Mouse (Mus musculus) adipose tissue, adult 10 weeks (tissue): Measurements from ENCODE around the gene Olfr571. TPM values are rescaled to one million over a fixed set of nuclear protein-coding genes. Genes with fewer than 3 reads are reported as not detected.

ENCODE experiments used
- polyA plus RNA-seq: library from polyadenylated mRNA; stranded (reverse); fragments of 350-450 nt; fragmentation: Illumina TruSeq; extraction: RNeasy Lipid Tissue Mini Kit (QIAGEN cat#74804); gene quantifications from one replicate; pipeline ENCODE4 v1.2.3, GENCODE M21; 2014; ENCODE audit warnings: low read depth, low replicate concordance

Gene Olfr571
- polyA plus RNA-seq: not detected

DNA sequence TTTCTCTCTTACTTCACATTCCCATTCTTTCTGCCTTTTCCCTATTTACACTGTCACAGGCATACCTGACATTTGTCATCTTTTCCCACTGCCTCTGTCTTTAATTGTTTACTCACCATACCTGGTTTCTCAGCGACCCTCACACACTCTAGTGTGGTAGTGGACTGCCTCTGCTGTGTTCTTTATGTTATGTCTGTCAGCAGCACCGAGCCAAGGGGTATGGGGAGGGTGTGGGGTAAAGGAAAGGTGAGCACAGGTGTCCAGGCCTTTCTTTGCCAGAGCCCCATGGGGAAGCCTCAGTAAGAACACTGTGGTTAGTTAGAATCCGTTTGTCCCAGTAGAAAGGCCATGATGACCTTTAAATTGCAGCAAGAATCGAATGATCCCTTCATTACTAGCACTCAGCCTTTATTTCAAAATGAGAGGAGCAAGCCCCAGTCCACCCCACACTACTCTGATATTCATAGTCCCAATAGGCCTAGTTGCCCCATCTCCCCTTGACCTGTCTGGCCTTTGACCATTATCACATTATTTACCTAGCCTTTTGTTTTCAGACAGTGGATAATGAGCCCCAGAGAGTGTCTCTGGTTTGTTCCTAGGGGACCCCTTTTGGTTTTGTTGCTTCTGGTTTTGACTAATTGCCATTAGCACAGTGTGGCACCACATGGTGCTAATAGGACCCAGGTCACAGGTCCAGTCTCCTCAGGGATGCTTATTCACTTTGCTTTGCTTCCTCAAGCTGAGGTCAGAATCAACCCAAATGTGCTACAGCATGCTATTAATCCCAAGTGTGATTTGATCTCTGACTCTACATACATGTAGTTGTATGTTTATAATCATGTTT lies at the start of gene Olfr571:
Olfr571 (minus strand) TSS at position 505 of the 844 bp plus-strand sequence.

DNA sequence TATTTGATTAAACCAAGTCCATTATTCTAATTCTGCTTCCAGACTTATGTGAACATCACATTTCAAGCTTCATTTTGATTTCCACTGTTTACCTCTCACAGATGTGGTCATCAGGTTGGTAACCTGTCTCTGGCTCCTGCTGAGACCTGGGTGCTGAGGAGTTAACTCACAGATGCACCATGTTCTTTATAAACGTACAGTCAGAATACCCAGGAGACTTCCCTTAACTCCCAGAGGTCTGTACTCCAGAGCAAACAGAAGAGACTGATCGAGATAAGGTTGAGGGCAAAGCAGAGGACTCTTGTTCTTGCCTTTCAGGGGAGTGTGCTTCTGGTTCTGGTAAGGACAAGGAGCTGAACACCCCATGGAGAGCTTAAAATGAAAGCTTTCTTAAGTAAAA lies 45.0 kb upstream of the Olfr571 start, which contains the start of gene Olfr576:
Olfr576 (plus strand) TSS at position 301 of the 400 bp plus-strand sequence.

DNA sequence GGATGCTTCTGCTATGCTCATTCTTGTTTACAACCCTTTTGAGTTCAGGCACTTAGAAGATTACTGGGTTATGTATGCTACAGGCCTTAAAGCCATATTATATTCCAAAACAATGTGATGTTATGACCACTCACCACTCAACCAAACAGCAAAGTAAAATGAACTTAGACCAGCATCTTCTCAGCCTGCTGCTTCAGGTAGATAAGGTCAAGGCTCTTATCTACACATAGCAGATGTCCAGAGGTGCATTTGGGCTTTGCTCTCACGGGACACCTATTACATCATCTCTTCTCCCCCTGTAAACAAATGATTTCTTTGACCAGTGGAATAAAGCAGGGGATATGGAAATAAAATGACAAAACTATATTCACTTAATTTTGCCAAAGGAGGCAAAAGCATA lies 41.3 kb upstream of the Olfr571 start, which contains the start of gene Olfr575:
Olfr575 (minus strand) TSS at position 183 of the 400 bp plus-strand sequence.

DNA sequence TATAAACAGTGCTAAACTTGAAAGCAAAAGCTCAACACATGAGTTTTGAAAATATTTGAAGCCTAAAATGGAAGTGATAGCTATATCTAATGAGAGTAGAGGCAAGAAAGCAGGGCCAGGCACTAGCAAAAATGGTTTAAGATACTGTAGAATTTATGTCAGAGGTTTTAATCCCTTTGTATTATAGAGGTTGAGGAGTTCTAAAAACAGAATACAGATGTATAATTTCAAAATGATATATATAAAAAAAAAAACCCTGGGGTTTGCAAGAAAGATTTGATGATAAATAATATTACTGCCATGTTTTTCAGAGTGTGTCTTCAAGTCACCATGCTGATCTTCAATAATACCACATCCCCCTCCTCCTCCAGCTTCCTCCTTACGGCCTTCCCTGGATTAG lies 30.8 kb upstream of the Olfr571 start, which contains the start of gene Olfr574:
Olfr574 (plus strand) TSS at position 301 of the 400 bp plus-strand sequence.

DNA sequence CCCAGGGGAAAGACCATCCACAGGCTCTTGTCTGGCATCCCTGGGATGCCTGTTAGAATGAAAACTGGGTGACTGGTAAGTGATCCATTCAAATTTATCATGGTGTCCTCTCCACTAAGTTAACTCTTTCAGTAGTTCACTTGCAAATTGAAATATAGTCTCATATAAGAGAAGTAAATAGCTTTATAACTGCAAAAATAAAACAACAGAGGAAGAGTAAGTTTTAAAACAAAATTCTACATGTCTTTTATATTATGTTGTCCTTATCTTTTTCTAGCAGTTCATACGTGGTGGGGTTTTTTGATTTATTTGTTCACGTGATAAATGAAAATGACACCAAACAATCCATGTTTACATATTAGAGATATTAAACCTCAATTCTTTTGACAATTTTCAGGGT lies 25.1 kb upstream of the Olfr571 start, which contains the start of gene Olfr573-ps1:
Olfr573-ps1 (minus strand) TSS at position 101 of the 400 bp plus-strand sequence.

DNA sequence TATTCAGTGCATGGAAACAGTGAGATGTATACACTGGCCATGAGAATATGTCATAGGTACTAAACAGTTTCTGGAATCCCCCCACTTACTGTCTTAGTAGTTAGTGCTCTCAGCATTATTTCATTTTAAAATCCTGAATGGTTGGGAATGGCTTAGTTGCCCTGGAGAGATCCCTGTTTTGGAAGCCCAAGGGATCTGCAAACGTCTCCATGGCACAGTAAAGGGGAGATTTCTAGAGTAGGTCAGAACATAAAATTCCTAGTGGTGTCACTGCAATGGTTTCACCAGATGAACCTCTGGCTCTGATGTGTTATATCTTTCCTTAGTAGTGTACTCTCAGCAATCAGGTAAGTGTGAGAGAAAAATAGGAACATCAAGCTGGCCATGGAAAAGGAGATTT lies 6.8 kb upstream of the Olfr571 start, which contains the start of gene Olfr572:
Olfr572 (plus strand) TSS at position 301 of the 400 bp plus-strand sequence.

DNA sequence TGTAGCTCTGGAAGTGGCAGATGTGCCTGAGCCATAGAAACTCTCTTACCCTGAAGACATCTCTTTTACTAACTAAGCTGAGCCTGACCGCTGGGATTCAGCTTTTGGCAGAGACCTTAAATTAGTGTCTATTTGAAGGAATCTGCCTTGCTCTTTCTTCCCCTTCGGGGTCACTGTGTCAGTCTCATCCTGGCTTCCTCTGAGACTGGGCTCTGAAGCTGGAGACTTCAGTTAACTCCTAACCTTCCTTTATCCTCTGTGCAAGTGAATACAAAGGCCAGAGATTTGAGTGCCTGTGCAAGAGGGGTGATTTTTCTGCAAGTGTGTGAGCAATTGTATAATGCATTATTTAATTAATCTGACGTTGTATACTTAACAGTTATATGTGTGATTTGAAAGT lies 26.6 kb downstream of the Olfr571 start, which contains the start of gene Olfr569:
Olfr569 (minus strand) TSS at position 101 of the 400 bp plus-strand sequence.

DNA sequence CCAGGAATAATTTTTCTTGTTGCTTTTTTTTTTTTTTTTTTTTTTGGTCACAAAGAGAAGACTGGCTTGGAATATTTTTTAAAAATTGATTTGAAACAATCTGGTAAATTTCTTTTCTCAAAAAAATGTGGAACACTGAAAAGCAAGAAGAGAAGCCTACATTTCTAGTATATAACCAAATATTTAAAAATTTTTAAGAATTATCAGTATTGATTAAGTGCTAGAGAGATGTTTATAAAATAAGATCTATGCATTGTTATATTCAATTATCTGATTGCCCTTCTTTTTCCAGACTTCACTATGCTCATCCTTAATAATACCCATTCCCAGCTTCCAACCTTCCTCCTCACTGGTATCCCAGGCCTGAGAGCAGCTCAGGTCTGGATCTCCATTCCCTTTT lies 40.5 kb downstream of the Olfr571 start, which contains the start of gene Olfr568:
Olfr568 (plus strand) TSS at position 301 of the 400 bp plus-strand sequence.

DNA sequence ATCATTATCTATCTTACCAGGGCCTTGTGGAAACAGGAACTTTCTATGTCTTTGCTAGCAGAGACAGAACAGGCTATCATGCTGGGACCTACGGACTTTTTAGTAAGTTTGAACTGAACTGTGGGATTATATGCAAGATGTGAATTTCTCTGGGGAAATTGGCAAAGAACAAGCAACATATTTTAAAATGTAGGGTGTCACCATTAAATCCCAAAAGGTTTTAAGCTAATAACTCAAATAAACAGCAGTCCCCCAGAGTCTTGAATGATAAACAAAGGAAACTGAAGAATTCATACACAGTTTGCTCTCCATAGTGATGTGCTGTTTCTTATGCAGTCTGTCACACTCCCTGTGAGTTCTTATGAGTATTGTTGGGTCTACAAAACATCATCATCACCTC lies 58.7 kb downstream of the Olfr571 start, which contains the start of gene Olfr566:
Olfr566 (minus strand) TSS at position 101 of the 400 bp plus-strand sequence.

Other genes with a start within 250 kb of the Olfr571 start
- 32.3 TPM for gene Trim68, start 230.2 kb downstream of the Olfr571 start, polyA plus RNA-seq
- gene Olfr557, start 221.6 kb downstream of the Olfr571 start, polyA plus RNA-seq: not detected
- 1.8 TPM for gene Olfr558, start 215.3 kb downstream of the Olfr571 start, polyA plus RNA-seq
- gene Olfr33, start 198.5 kb downstream of the Olfr571 start, polyA plus RNA-seq: not detected
- gene Olfr559, start 190.0 kb downstream of the Olfr571 start, polyA plus RNA-seq: not detected
- not detected for gene Olfr560, start 158.2 kb downstream of the Olfr571 start, polyA plus RNA-seq
- 1.7 TPM for gene Olfr78, start 158.1 kb downstream of the Olfr571 start, polyA plus RNA-seq
- gene Olfr561, start 146.3 kb downstream of the Olfr571 start, polyA plus RNA-seq: not detected
- gene Olfr564, start 114.1 kb downstream of the Olfr571 start, polyA plus RNA-seq: not detected
- not detected for gene Olfr566, start 58.8 kb downstream of the Olfr571 start, polyA plus RNA-seq
- not detected for gene Olfr568, start 40.4 kb downstream of the Olfr571 start, polyA plus RNA-seq
- not detected for gene Olfr569, start 26.7 kb downstream of the Olfr571 start, polyA plus RNA-seq
- gene Olfr570, start 23.0 kb downstream of the Olfr571 start, polyA plus RNA-seq: not detected
- gene Olfr572, start 6.9 kb upstream of the Olfr571 start, polyA plus RNA-seq: not detected
- not detected for gene Olfr573-ps1, start 25.0 kb upstream of the Olfr571 start, polyA plus RNA-seq
- not detected for gene Olfr574, start 30.9 kb upstream of the Olfr571 start, polyA plus RNA-seq
- gene Olfr575, start 41.2 kb upstream of the Olfr571 start, polyA plus RNA-seq: not detected
- gene Olfr576, start 45.1 kb upstream of the Olfr571 start, polyA plus RNA-seq: not detected
- not detected for gene Olfr577, start 58.4 kb upstream of the Olfr571 start, polyA plus RNA-seq
- not detected for gene Olfr578, start 71.8 kb upstream of the Olfr571 start, polyA plus RNA-seq
- not detected for gene Olfr582, start 120.5 kb upstream of the Olfr571 start, polyA plus RNA-seq
- gene Olfr583, start 133.8 kb upstream of the Olfr571 start, polyA plus RNA-seq: not detected
- not detected for gene Olfr584, start 164.3 kb upstream of the Olfr571 start, polyA plus RNA-seq
- gene Olfr585, start 180.2 kb upstream of the Olfr571 start, polyA plus RNA-seq: not detected
- gene Olfr586, start 208.1 kb upstream of the Olfr571 start, polyA plus RNA-seq: not detected
- gene Olfr588-ps1, start 223.3 kb upstream of the Olfr571 start, polyA plus RNA-seq: not detected
- not detected for gene Olfr589, start 238.8 kb upstream of the Olfr571 start, polyA plus RNA-seq